ENCODE assay signal across 8 mouse cellular contexts in the genomic region with DNA sequence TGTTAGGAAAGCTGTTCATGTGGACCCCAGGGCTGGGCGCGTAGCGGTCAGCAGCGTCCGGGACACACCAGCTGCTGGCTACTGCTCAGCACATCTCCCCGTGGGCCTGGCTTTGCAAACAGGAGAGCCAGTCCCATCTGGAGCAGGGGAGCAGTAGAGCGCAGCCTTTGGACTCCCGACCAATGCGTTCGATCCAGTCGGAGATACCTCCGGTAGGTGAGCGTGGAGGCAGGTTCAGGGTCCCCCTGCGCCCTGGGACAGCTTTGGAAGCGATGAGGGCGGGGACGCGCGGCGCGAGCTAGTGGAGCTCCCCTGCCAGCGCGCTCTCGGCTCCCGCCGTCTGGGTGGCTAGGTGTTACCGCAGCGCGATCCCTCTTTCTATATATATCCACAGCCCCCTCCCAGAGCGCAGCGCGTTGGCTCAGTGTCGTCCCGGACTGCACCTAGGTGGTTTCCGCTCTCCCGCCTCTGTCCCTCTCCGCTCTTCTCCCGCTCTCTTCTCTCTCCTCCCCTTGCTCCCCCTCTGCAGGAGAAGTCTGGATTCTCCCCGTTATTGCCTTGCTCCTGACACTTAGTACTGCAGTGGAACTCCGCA. TPM values are rescaled to one million over a fixed set of nuclear protein-coding genes. Genes with fewer than 3 reads are reported as not detected.
DNase-seq lines count a peak whose midpoint lies in the region; ATAC-seq and TF ChIP-seq lines count a peak whose summit lies in the region.

A gene (minus strand): TSS at position 357 of the 595 bp plus-strand sequence.

- no peak for TF ChIP-seq POLR2A in ES-Bruce4 (IDR thresholded peaks at IDR 0.05; ENCODE audit: insufficient read depth, low read length)

- H3K27me3 ChIP-seq in ES-Bruce4 (ENCODE audit: control insufficient read depth, insufficient read depth, low read length, poor library complexity, severe bottlenecking) = no peaks in the 10 kb centered on the region
- H3K27me3 ChIP-seq in embryonic facial prominence, embryonic 11.5 days (ENCODE audit: control insufficient read depth, insufficient read depth, low read length) = peaks cover 4% of the 10 kb centered on the region
- peaks cover 39% of the 10 kb centered on the region for H3K27me3 ChIP-seq in heart, embryonic 13.5 days (replicated peaks)
- H3K27me3 ChIP-seq in kidney, postnatal 0 days (ENCODE audit: insufficient read depth, low read length) = no peaks in the 10 kb centered on the region
- H3K27me3 ChIP-seq in lung, embryonic 16.5 days (ENCODE audit: control insufficient read depth, insufficient read depth, low read depth, low read length) = peaks cover 10% of the 10 kb centered on the region

- H3K4me3 ChIP-seq in ES-Bruce4 (ENCODE audit: low read depth, low read length) = peak within 1 kb of the TSS; percentile 57
- peak within 1 kb of the TSS; percentile 42 for H3K4me3 ChIP-seq in embryonic facial prominence, embryonic 11.5 days (ENCODE audit: low read depth, low read length)
- peak within 1 kb of the TSS; percentile 63 for H3K4me3 ChIP-seq in heart, embryonic 13.5 days
- H3K4me3 ChIP-seq in kidney, postnatal 0 days (replicated peaks; ENCODE audit: low read depth, low read length) = peak within 1 kb of the TSS; percentile 41
- H3K4me3 ChIP-seq in lung, embryonic 16.5 days (ENCODE audit: low read length) = peak within 1 kb of the TSS; percentile 49

- H3K27ac ChIP-seq in ES-Bruce4 (ENCODE audit: insufficient read depth, low read length) = no peak within 1 kb of the TSS
- H3K27ac ChIP-seq in embryonic facial prominence, embryonic 11.5 days (replicated peaks; ENCODE audit: low read depth, low read length) = no peak within 1 kb of the TSS
- no peak within 1 kb of the TSS for H3K27ac ChIP-seq in heart, embryonic 13.5 days (replicated peaks)
- no peak within 1 kb of the TSS for H3K27ac ChIP-seq in kidney, postnatal 0 days
- H3K27ac ChIP-seq in lung, embryonic 16.5 days (ENCODE audit: low read length) = no peak within 1 kb of the TSS

- no peaks in the 10 kb centered on the region for H3K9me3 ChIP-seq in ES-Bruce4 (replicated peaks; ENCODE audit: control insufficient read depth, insufficient read depth, low read length, poor library complexity, severe bottlenecking)
- H3K9me3 ChIP-seq in embryonic facial prominence, embryonic 11.5 days (replicated peaks; ENCODE audit: control insufficient read depth, low read length) = no peaks in the 10 kb centered on the region
- no peaks in the 10 kb centered on the region for H3K9me3 ChIP-seq in heart, embryonic 13.5 days
- no peaks in the 10 kb centered on the region for H3K9me3 ChIP-seq in kidney, postnatal 0 days (replicated peaks; ENCODE audit: low read length)
- H3K9me3 ChIP-seq in lung, embryonic 16.5 days (ENCODE audit: control insufficient read depth, low read length) = no peaks in the 10 kb centered on the region

- peak within 1 kb of the TSS; percentile 57 for H3K4me2 ChIP-seq in embryonic facial prominence, embryonic 11.5 days (ENCODE audit: low read depth, low read length)
- H3K4me2 ChIP-seq in heart, embryonic 13.5 days = peak within 1 kb of the TSS; percentile 82
- H3K4me2 ChIP-seq in kidney, postnatal 0 days (ENCODE audit: low read length) = peak within 1 kb of the TSS; percentile 71
- H3K4me2 ChIP-seq in lung, embryonic 16.5 days (ENCODE audit: low read depth, low read length) = peak within 1 kb of the TSS; percentile 82

- H3K9ac ChIP-seq in ES-Bruce4 (ENCODE audit: low read depth, poor library complexity, severe bottlenecking) = peak within 1 kb of the TSS; percentile 26; the same call in 1 of the 2 replicates
- H3K9ac ChIP-seq in embryonic facial prominence, embryonic 11.5 days (replicated peaks; ENCODE audit: low read length) = peak within 1 kb of the TSS; percentile 50
- peak within 1 kb of the TSS; percentile 82 for H3K9ac ChIP-seq in heart, embryonic 13.5 days
- H3K9ac ChIP-seq in kidney, postnatal 0 days (ENCODE audit: low read depth, low read length) = peak within 1 kb of the TSS; percentile 43
- peak within 1 kb of the TSS; percentile 52 for H3K9ac ChIP-seq in lung, embryonic 16.5 days (ENCODE audit: low read length)

- WGBS in embryonic facial prominence, embryonic 11.5 days = under 1% methylated on average over 40 of the region's 40 CpGs
- WGBS in heart, embryonic 13.5 days = under 1% methylated on average over 40 of the region's 40 CpGs
- WGBS in kidney, postnatal 0 days = under 1% methylated on average over 40 of the region's 40 CpGs
- under 1% methylated on average over 31 of the region's 40 CpGs for WGBS in lung, embryonic 16.5 days

- peak; percentile 58; the same call in 1 of the 2 replicates for ATAC-seq in embryonic facial prominence, embryonic 11.5 days (replicated peaks; ENCODE audit: insufficient number of reproducible peaks, low FRiP score, low TSS enrichment, low read depth)
- ATAC-seq in heart, embryonic 13.5 days (ENCODE audit: extremely low read depth, insufficient number of reproducible peaks, low FRiP score, low TSS enrichment) = peak; percentile 58; the same call in 1 of the 2 replicates
- peak; percentile 71 for ATAC-seq in kidney, postnatal 0 days (replicated peaks; ENCODE audit: low FRiP score, low read depth)
- ATAC-seq in lung, embryonic 16.5 days (ENCODE audit: low read depth) = peak; percentile 74

- DNase-seq in adrenal gland, postnatal 10 days = peak; percentile 52
- DNase-seq in embryonic facial prominence, embryonic 11.5 days (ENCODE audit: low spot score) = peak; percentile 59
- peak; percentile 36 for DNase-seq in kidney, postnatal 0 days (ENCODE audit: low spot score)
- peak; percentile 53 for DNase-seq in right cerebral cortex, adult 18-20 months
- DNase-seq in urinary bladder, adult 2 months (ENCODE audit: low spot score) = no peak

- H3K4me1 ChIP-seq in ES-Bruce4 (ENCODE audit: control insufficient read depth, insufficient read depth, low read length) = no peaks in the 10 kb centered on the region
- no peaks in the 10 kb centered on the region for H3K4me1 ChIP-seq in embryonic facial prominence, embryonic 11.5 days (ENCODE audit: control insufficient read depth, insufficient read depth, low read length)
- H3K4me1 ChIP-seq in heart, embryonic 13.5 days = peaks cover 23% of the 10 kb centered on the region
- 0 out of 2 replicates have a peak, but pooled peaks cover 2% of the 10 kb centered on the region for H3K4me1 ChIP-seq in kidney, postnatal 0 days (replicated peaks; ENCODE audit: insufficient read depth, low read length)
- H3K4me1 ChIP-seq in lung, embryonic 16.5 days (replicated peaks; ENCODE audit: control insufficient read depth, insufficient read depth, low read length) = no peaks in the 10 kb centered on the region

- no peaks in the 10 kb centered on the region for H3K36me3 ChIP-seq in ES-Bruce4 (ENCODE audit: control insufficient read depth, insufficient read depth, low read length, poor library complexity, severe bottlenecking)
- H3K36me3 ChIP-seq in embryonic facial prominence, embryonic 11.5 days (replicated peaks; ENCODE audit: control insufficient read depth, insufficient read depth, low read depth, low read length) = no peaks in the 10 kb centered on the region
- H3K36me3 ChIP-seq in heart, embryonic 13.5 days = no peaks in the 10 kb centered on the region
- no peaks in the 10 kb centered on the region for H3K36me3 ChIP-seq in kidney, postnatal 0 days (ENCODE audit: insufficient read depth, low read length)
- no peaks in the 10 kb centered on the region for H3K36me3 ChIP-seq in lung, embryonic 16.5 days (ENCODE audit: control insufficient read depth, insufficient read depth, low read length)

- TF ChIP-seq EP300 in ES-Bruce4 (IDR thresholded peaks at IDR 0.05; ENCODE audit: insufficient read depth, low read depth, low read length) = no peak

- TF ChIP-seq CTCF in ES-Bruce4 (IDR thresholded peaks at IDR 0.05; ENCODE audit: low read depth, low read length) = no peak
- no peak for TF ChIP-seq CTCF in kidney, postnatal 0 days (IDR thresholded peaks at IDR 0.05; ENCODE audit: low read depth)

RNA-seq across cellular contexts. Expression of the gene that starts here (rescaled TPM):
- 14.2 and 22.2 TPM in 2 replicates for polyA plus RNA-seq in ES-Bruce4 (2011; ENCODE audit: insufficient read depth, insufficient read length, low read depth, missing spikeins)
- total RNA-seq in adrenal gland, postnatal 10 days (2021) = 100 to 1,000 TPM; 281 to 297 TPM
- 2.3 and 2.9 TPM in 2 replicates for polyA plus RNA-seq in embryonic facial prominence, embryonic 11.5 days (2014; fragmentation: Nextera tagmentation; extraction: Ambion mirVana)
- 5.8 and 6.8 TPM in 2 replicates for polyA plus RNA-seq in heart, embryonic 13.5 days (2015; fragmentation: Nextera tagmentation; extraction: Ambion mirVana)
- polyA plus RNA-seq in kidney, postnatal 0 days (2015; fragmentation: Nextera tagmentation; extraction: Ambion mirVana) = 8.9 and 9.0 TPM in 2 replicates
- polyA plus RNA-seq in lung, embryonic 16.5 days (2015; fragmentation: Nextera tagmentation; extraction: Ambion mirVana) = 4.2 and 4.9 TPM in 2 replicates
- polyA plus RNA-seq in urinary bladder, adult 2 months (2012; rRNA removed) = 5.9 and 7.2 TPM in 2 replicates

Comparison
In these comparisons a context has a peak if more than half of its experiments do, and no peak if none do; other contexts are left out.
1. H3K9ac ChIP-seq: peak in every context shown above with its lines; median percentile 82 in heart, embryonic 13.5 days; 52 in lung, embryonic 16.5 days; 50 in embryonic facial prominence, embryonic 11.5 days; 43 in kidney, postnatal 0 days; 26 in ES-Bruce4.